Mouse (Mus musculus) ES-Bruce4 (cell line): ENCODE data around the gene Ccdc177.

Experiments used
- CTCF ChIP-seq: IDR thresholded peaks from one replicate; pipeline ENCODE4 v1.8.1; 2011; ENCODE audit warnings: low read depth, low read length
- EP300 ChIP-seq: IDR thresholded peaks from 2 replicates; pipeline ENCODE4 v1.6.1; 2011; ENCODE audit warnings: low read depth, low read length; ENCODE audit not compliant: insufficient read depth
- POLR2A ChIP-seq: IDR thresholded peaks from one replicate; pipeline ENCODE4 v1.8.1; 2011; ENCODE audit warnings: low read length; ENCODE audit not compliant: insufficient read depth

DNA sequence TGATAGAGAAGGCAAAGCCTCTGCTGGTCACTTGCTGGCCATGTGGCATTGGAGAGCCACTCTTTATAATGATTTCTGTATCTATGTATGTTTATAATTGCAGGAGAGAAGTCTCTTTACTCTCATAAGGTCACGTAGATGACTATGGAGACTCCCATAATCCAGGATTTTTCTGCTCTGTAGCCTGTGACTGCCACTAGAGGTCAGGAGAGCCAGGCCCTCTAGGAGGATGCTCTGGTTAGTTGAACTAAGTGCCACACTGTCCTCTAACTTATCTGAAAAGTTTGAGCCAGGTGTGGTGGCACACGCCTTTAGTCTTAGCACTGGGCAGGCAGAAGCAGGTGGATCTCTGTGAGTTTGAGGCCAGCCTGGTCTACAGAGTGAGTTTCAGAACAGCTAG is 31.7 kb downstream of the Ccdc177 start:
- TF ChIP-seq POLR2A (no peak), CTCF (peak; percentile 50), EP300 (no peak)
